Mouse (Mus musculus) kidney, adult 2 months (tissue): ENCODE measurements at regions not wholly inside any gene's neighbourhood (a gene's known extent, or its start where the extent isn't known, plus 50 kb on each side); places are given as distances from the start of the nearest gene placed in this dataset.

Experiments used
- CTCF ChIP-seq: fragments of 200-500 bp; conservative IDR thresholded peaks from 2 replicates; pipeline ENCODE4 v1.5.1; 2011; ENCODE audit warnings: low read depth, mild to moderate bottlenecking, control low read depth, low read length, moderate library complexity, mixed read lengths; ENCODE audit not compliant: insufficient read depth, insufficient read length
- POLR2A ChIP-seq: fragments of 200-500 bp; IDR thresholded peaks from one replicate; pipeline ENCODE4 v1.6.1; 2011; ENCODE audit warnings: low read depth, low read length, control low read depth

- TF ChIP-seq POLR2A (no peak), CTCF (no peak)
Observed at GRCm38 (mm10) chr9:23786660-23787059, 311.1 kb upstream of the Npsr1 start.
